Mouse (Mus musculus): ENCODE measurements around the gene Chek2.
A peak's percentile ranks its signal among the peaks of the same experiment; 100 is the strongest.
"Not testable (repeated sequence)": the region's sequence is repeated elsewhere in the genome, so short reads cannot be mapped to it uniquely, and the experiment has no call there.

The Chek2 gene

GRCm38 (mm10) chr5:110839678-110840365 lies at the start of gene Chek2, which contains the start of gene Hscb:
Gene Chek2 (plus strand): TSS chr5:110839979.
Gene Hscb (minus strand): TSS chr5:110839777.
- DNase-seq (ENCODE audit: low spot score), result peak; percentile 99

DNA sequence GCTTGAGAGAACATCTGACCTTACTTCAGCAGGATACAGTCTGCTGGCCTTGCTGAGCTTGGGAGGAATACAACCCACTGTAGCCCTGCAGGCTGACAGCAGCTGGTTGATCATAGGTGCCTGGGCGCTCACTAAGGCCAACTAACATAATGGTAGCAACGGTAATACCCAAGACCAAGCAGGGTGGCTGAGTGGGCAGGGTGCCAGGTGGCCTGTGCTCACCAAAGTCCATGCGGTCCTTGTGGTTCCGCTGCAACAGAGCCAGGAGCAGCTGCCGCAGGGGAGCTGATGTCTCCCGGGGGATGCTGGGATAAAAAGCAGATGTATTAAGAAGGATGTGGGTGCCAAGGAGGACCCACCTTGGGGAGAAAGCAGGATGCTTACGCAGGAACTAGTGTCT lies 45.4 kb upstream of the Chek2 start:
- DNase-seq (ENCODE audit: low spot score), result peak; percentile 48

- no peak for DNase-seq (ENCODE audit: low spot score)
These were observed 42.1 kb upstream of the Chek2 start for GRCm38 (mm10) chr5:110797696-110798095.

- DNase-seq (ENCODE audit: low spot score), result no peak
These were observed 38.6 kb upstream of the Chek2 start for GRCm38 (mm10) chr5:110801036-110801624.

GRCm38 (mm10) chr5:110802186-110802585 lies 37.6 kb upstream of the Chek2 start:
- DNase-seq (ENCODE audit: low spot score), result peak; percentile 89

GRCm38 (mm10) chr5:110802809-110803208 lies 37.0 kb upstream of the Chek2 start:
- no peak for DNase-seq (ENCODE audit: low spot score)

- peak; percentile 33 for DNase-seq (ENCODE audit: low spot score)
These were observed 35.6 kb upstream of the Chek2 start for GRCm38 (mm10) chr5:110804012-110804743.

DNA sequence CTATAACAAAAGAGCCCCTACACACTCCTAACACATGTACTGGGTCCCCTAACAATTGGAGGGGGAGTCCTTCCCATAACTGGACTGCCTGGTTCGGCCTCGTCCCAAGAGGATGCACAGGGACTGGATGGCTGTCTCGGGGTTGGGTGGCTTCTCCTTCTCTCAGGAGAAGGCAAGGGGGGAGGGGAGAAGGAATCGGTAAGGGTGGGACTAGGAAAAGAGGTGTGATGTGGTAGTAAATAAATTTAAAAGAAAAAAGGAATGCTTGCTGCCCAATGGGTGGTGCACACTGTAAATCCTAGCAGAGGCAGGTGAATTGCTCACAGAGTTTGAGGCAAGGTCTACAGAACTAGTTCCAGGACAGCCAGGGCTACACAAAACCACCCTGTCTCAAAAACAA lies 33.6 kb upstream of the Chek2 start:
- no peak for DNase-seq (ENCODE audit: low spot score)

- DNase-seq (ENCODE audit: low spot score), result no peak
These were observed 33.1 kb upstream of the Chek2 start for GRCm38 (mm10) chr5:110806676-110807075.

GRCm38 (mm10) chr5:110807453-110807852 lies 32.3 kb upstream of the Chek2 start:
- DNase-seq (ENCODE audit: low spot score), result no peak

DNA sequence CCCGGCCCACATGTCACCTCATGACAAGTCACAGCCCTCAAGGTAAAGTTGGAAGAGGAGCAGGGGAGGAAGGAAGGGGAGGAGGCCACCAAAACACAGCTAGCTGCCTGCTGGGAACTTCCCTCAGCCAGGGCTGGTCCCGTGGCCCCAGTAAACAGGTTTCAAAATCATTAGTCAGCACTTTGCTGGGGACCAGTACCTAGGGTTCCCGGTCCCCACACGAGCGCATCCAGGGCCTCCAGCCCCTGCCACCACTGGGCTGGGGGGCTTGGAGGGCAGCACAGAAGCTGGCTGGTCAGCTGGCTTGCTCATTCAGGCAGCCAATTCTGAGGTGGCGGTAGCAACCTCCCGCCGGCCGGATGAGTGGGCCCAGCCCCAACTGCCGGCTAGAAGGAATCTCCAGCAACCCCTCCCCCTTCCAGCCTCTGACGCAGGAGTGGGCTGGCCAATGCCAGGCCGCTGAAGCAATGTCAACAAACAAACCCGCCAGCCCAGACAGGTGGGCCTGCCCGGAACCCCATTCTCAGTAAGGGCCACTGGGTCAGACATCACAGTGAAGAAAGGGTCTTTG lies 31.6 kb upstream of the Chek2 start:
- peak; percentile 84 for DNase-seq (ENCODE audit: low spot score)

GRCm38 (mm10) chr5:110808821-110809666 lies 30.7 kb upstream of the Chek2 start:
- DNase-seq (ENCODE audit: low spot score), result peak; percentile 35

- DNase-seq (ENCODE audit: low spot score), result peak; percentile 98
These were observed 30.0 kb upstream of the Chek2 start, which contains the start of gene Ulk1 for GRCm38 (mm10) chr5:110809667-110810325. Gene Ulk1 (minus strand): TSS chr5:110810097.

GRCm38 (mm10) chr5:110824421-110824820 lies 15.4 kb upstream of the Chek2 start:
- DNase-seq (ENCODE audit: low spot score), result no peak

DNA sequence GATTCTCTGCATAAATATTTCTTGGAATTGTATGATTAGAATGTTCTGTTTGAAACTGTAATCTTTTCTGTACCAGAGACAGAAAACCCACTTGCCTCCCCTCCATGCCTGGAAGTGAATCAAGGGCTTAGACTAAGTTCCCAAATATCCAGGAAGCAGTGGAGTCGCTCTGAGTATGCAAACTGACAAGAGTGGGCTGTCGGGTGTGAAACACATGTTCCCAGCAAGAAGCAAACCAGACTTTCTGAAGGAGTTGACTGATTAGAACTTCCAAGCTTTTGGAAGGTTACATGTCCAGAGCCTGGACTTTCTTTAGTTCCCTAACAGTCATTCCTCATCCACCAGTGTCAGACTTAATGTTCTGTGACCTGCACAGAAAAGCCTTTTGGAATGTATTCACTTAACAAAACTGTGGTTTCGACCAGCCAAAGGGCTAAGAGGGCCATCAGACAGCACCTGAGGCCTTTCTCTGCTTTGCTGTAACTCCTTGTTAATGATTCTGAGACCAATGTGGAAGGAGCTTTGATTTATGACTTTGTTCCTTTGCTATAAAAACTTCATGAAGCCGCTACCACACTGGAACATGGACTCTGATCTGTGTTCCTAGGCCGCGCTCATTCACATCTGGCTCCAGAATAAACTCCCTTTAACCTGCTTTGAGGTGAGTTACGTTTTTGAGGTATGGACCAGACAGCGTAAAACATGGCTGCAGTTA lies 12.8 kb upstream of the Chek2 start:
- DNase-seq (ENCODE audit: low spot score), result no peak

GRCm38 (mm10) chr5:110827576-110827975 lies 12.2 kb upstream of the Chek2 start:
- no peak for DNase-seq (ENCODE audit: low spot score)

DNA sequence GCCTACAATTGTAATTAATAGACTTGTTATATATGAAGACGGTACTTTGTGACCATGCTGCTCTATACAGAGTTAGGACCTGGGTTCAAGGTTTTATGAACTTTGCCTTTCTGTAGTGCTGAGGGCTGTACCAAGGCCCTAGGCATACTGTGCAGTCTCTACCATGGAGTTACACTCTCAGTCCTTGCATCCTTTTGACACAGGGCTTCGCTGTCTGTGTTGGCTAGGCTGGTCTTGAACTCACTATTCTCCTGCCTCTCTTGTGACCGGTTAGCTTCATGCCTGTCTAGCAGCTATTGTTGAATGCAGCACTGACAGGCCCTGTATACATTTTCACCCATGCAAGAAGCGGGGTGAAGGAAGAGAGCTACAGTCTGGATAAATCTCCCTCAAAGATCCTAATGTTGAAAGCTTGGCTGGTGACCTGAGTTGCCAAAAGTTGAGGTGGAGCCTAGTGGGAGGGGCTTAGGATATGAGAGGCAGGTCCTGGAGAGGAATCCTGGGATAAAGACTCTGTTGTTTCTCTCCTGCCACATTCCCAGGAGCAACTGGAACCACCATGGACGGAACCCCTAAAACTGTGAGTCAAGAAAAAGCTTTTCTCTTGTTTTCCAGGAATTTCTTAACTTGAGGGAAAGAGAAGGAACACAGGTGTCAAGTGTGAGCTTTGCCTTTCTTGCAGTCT lies 8.6 kb upstream of the Chek2 start:
- no peak for DNase-seq (ENCODE audit: low spot score)

GRCm38 (mm10) chr5:110835959-110836358 lies 3.8 kb upstream of the Chek2 start:
- peak; percentile 28 for DNase-seq (ENCODE audit: low spot score)

DNA sequence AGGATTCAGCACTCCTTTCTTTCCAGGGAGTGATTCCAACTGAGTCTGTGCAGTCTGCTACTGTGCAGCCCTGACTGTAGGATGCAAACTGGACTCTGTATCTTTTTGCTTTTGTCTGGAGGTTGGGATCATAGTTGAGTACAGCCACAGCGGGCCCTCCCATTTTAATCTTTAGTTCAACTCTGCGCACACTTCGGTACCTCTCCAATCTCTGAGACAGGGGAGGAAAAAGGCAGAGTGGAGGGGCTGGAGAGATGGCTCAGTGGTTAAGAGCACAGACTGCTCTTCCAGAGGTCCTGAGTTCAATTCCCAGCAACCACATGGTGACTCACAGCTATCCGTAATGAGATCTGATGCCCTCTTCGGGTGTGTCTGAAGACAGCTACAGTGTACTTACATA lies 1.8 kb upstream of the Chek2 start:
- not testable (repeated sequence) for DNase-seq (ENCODE audit: low spot score)
